Mouse (Mus musculus) 416B (cell line): ENCODE results near the gene Olfr556.
"Not testable (repeated sequence)": the region's sequence is repeated elsewhere in the genome, so short reads cannot be mapped to it uniquely, and the experiment has no call there.

ENCODE experiments used
- DNase-seq: peaks from one replicate; pipeline ENCODE4 v3.0.0; 2011; ENCODE audit warnings: low read depth

Gene Olfr556

GRCm38 (mm10) chr7:102664599-102664998, at the start of gene Olfr556:
Gene Olfr556, plus strand, starts transcription at chr7:102664899.
- no peak for DNase-seq

GRCm38 (mm10) chr7:102618118-102618517, 46.6 kb upstream of the Olfr556 start, which contains the start of gene Olfr553:
Gene Olfr553, minus strand, starts transcription at chr7:102618218.
- no peak for DNase-seq

GRCm38 (mm10) chr7:102619608-102620007, 45.1 kb upstream of the Olfr556 start:
- peak; percentile 39 for DNase-seq

- not testable (repeated sequence) for DNase-seq
Observed at GRCm38 (mm10) chr7:102620368-102620767, 44.3 kb upstream of the Olfr556 start.

GRCm38 (mm10) chr7:102636665-102637064, 28.0 kb upstream of the Olfr556 start:
- peak; percentile 77 for DNase-seq

GRCm38 (mm10) chr7:102638132-102638531, 26.6 kb upstream of the Olfr556 start, which contains the start of gene Olfr554:
Gene Olfr554, plus strand, starts transcription at chr7:102638432.
- DNase-seq: no peak

- not testable (repeated sequence) for DNase-seq
Observed at GRCm38 (mm10) chr7:102644945-102645344, 19.8 kb upstream of the Olfr556 start.

- DNase-seq: no peak
Observed at GRCm38 (mm10) chr7:102658523-102658922, 6.2 kb upstream of the Olfr556 start, which contains the start of gene Olfr555. Gene Olfr555, plus strand, starts transcription at chr7:102658823.

GRCm38 (mm10) chr7:102665378-102665777, 679 bp downstream of the Olfr556 start:
- peak; percentile 59 for DNase-seq

- DNase-seq: peak; percentile 40
Observed at GRCm38 (mm10) chr7:102676225-102676624, 11.5 kb downstream of the Olfr556 start.

GRCm38 (mm10) chr7:102681916-102682315, 17.2 kb downstream of the Olfr556 start:
- DNase-seq: no peak

GRCm38 (mm10) chr7:102686944-102687501, 22.3 kb downstream of the Olfr556 start, which contains the start of gene Trim68:
Gene Trim68, minus strand, starts transcription at chr7:102687327.
- peak; percentile 92 for DNase-seq

- DNase-seq: peak; percentile 66
Observed at GRCm38 (mm10) chr7:102695358-102696125, 30.8 kb downstream of the Olfr556 start, which contains the start of gene Olfr557. Gene Olfr557, plus strand, starts transcription at chr7:102695910.

GRCm38 (mm10) chr7:102698461-102698860, 33.8 kb downstream of the Olfr556 start:
- DNase-seq: no peak

- DNase-seq: no peak
Observed at GRCm38 (mm10) chr7:102701915-102702314, 37.2 kb downstream of the Olfr556 start, which contains the start of gene Olfr558. Gene Olfr558, plus strand, starts transcription at chr7:102702215.

GRCm38 (mm10) chr7:102718970-102719369, 54.3 kb downstream of the Olfr556 start, which contains the start of gene Olfr33:
Gene Olfr33, minus strand, starts transcription at chr7:102719070.
- no peak for DNase-seq
